Mouse (Mus musculus) C2C12 (cell line): ENCODE measurements at regions not wholly inside any gene's neighbourhood (a gene's known extent, or its start where the extent isn't known, plus 50 kb on each side); places are given as distances from the start of the nearest gene placed in this dataset.

Experiments
- CEBPB ChIP-seq: IDR thresholded peaks from one replicate; pipeline ENCODE4 v1.6.1; 2011; ENCODE audit warnings: low read depth, mild to moderate bottlenecking, control low read depth, moderate library complexity
- CTCF ChIP-seq: IDR thresholded peaks from one replicate; pipeline ENCODE4 v1.5.1; 2011; ENCODE audit not compliant: control insufficient read depth, insufficient read depth, insufficient read length
- FOSL1 ChIP-seq: IDR thresholded peaks from one replicate; pipeline ENCODE4 v1.8.0; 2011; ENCODE audit warnings: mild to moderate bottlenecking, low read length; ENCODE audit not compliant: poor library complexity, insufficient read depth, severe bottlenecking
- MAX ChIP-seq: IDR thresholded peaks from one replicate; pipeline ENCODE4 v1.6.1; 2011; ENCODE audit warnings: mild to moderate bottlenecking, control low read depth
- MYOD1 ChIP-seq: IDR thresholded peaks from one replicate; pipeline ENCODE4 v1.6.1; 2011; ENCODE audit warnings: low read depth; ENCODE audit not compliant: control insufficient read depth, insufficient read length
- MYOG ChIP-seq: IDR thresholded peaks from one replicate; pipeline ENCODE4 v1.6.1; 2011; ENCODE audit not compliant: control insufficient read depth, insufficient read length; ENCODE audit errors: extremely low read depth
- USF1 ChIP-seq: IDR thresholded peaks from one replicate; pipeline ENCODE4 v1.6.1; 2011; ENCODE audit warnings: low read depth, mild to moderate bottlenecking, control low read depth, moderate library complexity

- TF ChIP-seq CTCF = no peak
- no peak for TF ChIP-seq MAX
- TF ChIP-seq USF1 = no peak
- no peak for TF ChIP-seq MYOG
- no peak for TF ChIP-seq CEBPB
- TF ChIP-seq FOSL1 = no peak
- TF ChIP-seq MYOD1 = no peak
Measured at GRCm38 (mm10) chr6:117655986-117656385, 185.0 kb upstream of the Zfp637 start.
